Mouse (Mus musculus): ENCODE measurements around the gene Pknox2. TPM values are rescaled to one million over a fixed set of nuclear protein-coding genes. Genes with fewer than 3 reads are reported as not detected.

Gene Pknox2
- polyA plus RNA-seq, 1 experiment from 2014 or later = 11.2 TPM

GRCm38 (mm10) chr9:37116632-37117413 is 30.4 kb downstream of the Pknox2 start:
- Histone ChIP-seq H3K9me3 (replicated peaks) (no peaks in the 10 kb centered on the region), H3K27ac (0 out of 2 replicates have a peak overlapping the region, but pooled peaks have one; percentile 28), H3K36me3 (no peaks in the 10 kb centered on the region), H3K4me2 (no peak overlapping the region), H3K4me1 (peaks cover 48% of the 10 kb centered on the region), H3K4me3 (replicated peaks) (no peak overlapping the region), H3K27me3 (peaks cover 5% of the 10 kb centered on the region; the same call in 1 of the 2 replicates), H3K9ac (no peak overlapping the region)
- ATAC-seq (replicated peaks; ENCODE audit: low FRiP score) = peak; percentile 71
- 73% methylated on average over 9 of the region's 9 CpGs for WGBS

- 64% methylated on average over 7 of the region's 7 CpGs for WGBS
- H3K36me3 ChIP-seq = no peaks in the 10 kb centered on the region
- H3K4me2 ChIP-seq = no peak overlapping the region
- peaks cover 40% of the 10 kb centered on the region for H3K4me1 ChIP-seq
- no peak overlapping the region for H3K9ac ChIP-seq
- no peak overlapping the region for H3K4me3 ChIP-seq (replicated peaks)
- no peak for ATAC-seq (replicated peaks; ENCODE audit: low FRiP score)
- H3K9me3 ChIP-seq (replicated peaks) = no peaks in the 10 kb centered on the region
- 0 out of 2 replicates have a peak overlapping the region, but pooled peaks have one; percentile 28 for H3K27ac ChIP-seq
- H3K27me3 ChIP-seq = peaks cover 5% of the 10 kb centered on the region; the same call in 1 of the 2 replicates
Measured at GRCm38 (mm10) chr9:37115820-37116219, 31.4 kb downstream of the Pknox2 start.

- no peak overlapping the region for H3K4me3 ChIP-seq (replicated peaks)
- peak; percentile 70 for ATAC-seq (replicated peaks; ENCODE audit: low FRiP score)
- 38% methylated on average over 9 of the region's 9 CpGs for WGBS
- no peaks in the 10 kb centered on the region for H3K9me3 ChIP-seq (replicated peaks)
- H3K27me3 ChIP-seq = no peaks in the 10 kb centered on the region; the same call in 1 of the 2 replicates
- H3K27ac ChIP-seq = peak overlapping the region; percentile 78
- H3K4me2 ChIP-seq = no peak overlapping the region
- no peaks in the 10 kb centered on the region for H3K36me3 ChIP-seq
- peaks cover 32% of the 10 kb centered on the region for H3K4me1 ChIP-seq
- no peak overlapping the region for H3K9ac ChIP-seq
Measured at GRCm38 (mm10) chr9:37114286-37115267, 32.6 kb downstream of the Pknox2 start.

DNA sequence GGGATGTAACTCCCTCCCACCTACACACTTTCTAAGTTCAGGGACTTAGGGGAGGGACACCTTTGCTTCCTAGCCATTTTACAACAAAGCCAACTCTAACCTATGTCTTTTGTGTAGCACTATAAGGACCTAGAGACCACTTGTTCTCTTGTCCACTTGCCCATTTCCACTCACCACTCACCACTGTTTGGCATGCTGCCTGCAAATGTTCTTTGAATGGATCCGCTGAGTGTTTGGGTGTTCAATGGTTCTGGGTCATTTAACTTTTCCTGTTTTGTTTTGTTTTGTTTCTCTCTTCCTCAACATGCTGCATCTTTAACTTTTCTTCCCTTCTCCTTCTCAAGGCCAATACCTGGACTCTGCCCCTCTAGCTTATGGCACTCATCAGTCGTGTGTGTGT is 39.7 kb downstream of the Pknox2 start:
- 0 out of 2 replicates have a peak overlapping the region, but pooled peaks have one; percentile 29 for H3K27ac ChIP-seq
- H3K4me3 ChIP-seq (replicated peaks) = no peak overlapping the region
- 51% methylated on average over 2 of the region's 2 CpGs for WGBS
- H3K9me3 ChIP-seq (replicated peaks) = no peaks in the 10 kb centered on the region
- no peaks in the 10 kb centered on the region for H3K36me3 ChIP-seq
- no peak overlapping the region for H3K9ac ChIP-seq
- no peaks in the 10 kb centered on the region for H3K27me3 ChIP-seq
- ATAC-seq (replicated peaks; ENCODE audit: low FRiP score) = no peak
- H3K4me1 ChIP-seq = peaks cover 13% of the 10 kb centered on the region
- H3K4me2 ChIP-seq = no peak overlapping the region

GRCm38 (mm10) chr9:37106808-37107207 is 40.4 kb downstream of the Pknox2 start:
- no peak overlapping the region for H3K4me2 ChIP-seq
- H3K4me3 ChIP-seq (replicated peaks) = no peak overlapping the region
- H3K4me1 ChIP-seq = peaks cover 17% of the 10 kb centered on the region
- no peak overlapping the region for H3K9ac ChIP-seq
- no peaks in the 10 kb centered on the region for H3K27me3 ChIP-seq
- peak; percentile 71 for ATAC-seq (replicated peaks; ENCODE audit: low FRiP score)
- peak overlapping the region; percentile 29; the same call in 1 of the 2 replicates for H3K27ac ChIP-seq
- no peaks in the 10 kb centered on the region for H3K36me3 ChIP-seq
- WGBS = 63% methylated on average over 3 of the region's 3 CpGs
- no peaks in the 10 kb centered on the region for H3K9me3 ChIP-seq (replicated peaks)

DNA sequence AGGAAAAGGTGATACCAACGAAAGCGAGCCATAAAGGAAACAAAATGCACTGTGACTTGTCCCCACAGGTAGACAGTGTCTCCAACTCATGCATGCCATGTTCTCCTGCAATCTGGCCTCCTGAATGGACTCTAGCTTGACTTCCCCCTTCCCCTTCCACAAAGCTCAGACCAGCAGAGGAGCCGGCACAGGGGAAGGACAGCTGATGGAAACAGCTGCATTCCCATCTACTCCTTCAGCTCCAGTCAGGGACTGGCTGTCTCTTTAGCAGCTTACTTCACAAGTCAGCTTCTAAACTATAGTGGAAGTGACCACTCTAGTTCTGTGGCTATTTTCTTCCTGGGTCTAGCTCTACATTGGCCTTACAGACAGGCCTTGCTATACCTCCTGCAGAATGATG is 43.0 kb downstream of the Pknox2 start:
- H3K4me3 ChIP-seq (replicated peaks) = no peak overlapping the region
- no peaks in the 10 kb centered on the region for H3K36me3 ChIP-seq
- no peak overlapping the region for H3K27ac ChIP-seq
- H3K27me3 ChIP-seq = no peaks in the 10 kb centered on the region
- no peak overlapping the region for H3K4me2 ChIP-seq
- no peaks in the 10 kb centered on the region for H3K9me3 ChIP-seq (replicated peaks)
- ATAC-seq (replicated peaks; ENCODE audit: low FRiP score) = no peak
- WGBS = 71% methylated on average over 3 of the region's 3 CpGs
- H3K4me1 ChIP-seq = peaks cover 41% of the 10 kb centered on the region
- H3K9ac ChIP-seq = no peak overlapping the region

GRCm38 (mm10) chr9:37103778-37104177 is 43.4 kb downstream of the Pknox2 start:
- no peak overlapping the region for H3K27ac ChIP-seq
- no peaks in the 10 kb centered on the region for H3K27me3 ChIP-seq
- no peak for ATAC-seq (replicated peaks; ENCODE audit: low FRiP score)
- H3K9ac ChIP-seq = no peak overlapping the region
- no peaks in the 10 kb centered on the region for H3K9me3 ChIP-seq (replicated peaks)
- H3K4me1 ChIP-seq = peaks cover 41% of the 10 kb centered on the region
- 66% methylated on average over 5 of the region's 5 CpGs for WGBS
- H3K4me2 ChIP-seq = no peak overlapping the region
- H3K36me3 ChIP-seq = no peaks in the 10 kb centered on the region
- no peak overlapping the region for H3K4me3 ChIP-seq (replicated peaks)

DNA sequence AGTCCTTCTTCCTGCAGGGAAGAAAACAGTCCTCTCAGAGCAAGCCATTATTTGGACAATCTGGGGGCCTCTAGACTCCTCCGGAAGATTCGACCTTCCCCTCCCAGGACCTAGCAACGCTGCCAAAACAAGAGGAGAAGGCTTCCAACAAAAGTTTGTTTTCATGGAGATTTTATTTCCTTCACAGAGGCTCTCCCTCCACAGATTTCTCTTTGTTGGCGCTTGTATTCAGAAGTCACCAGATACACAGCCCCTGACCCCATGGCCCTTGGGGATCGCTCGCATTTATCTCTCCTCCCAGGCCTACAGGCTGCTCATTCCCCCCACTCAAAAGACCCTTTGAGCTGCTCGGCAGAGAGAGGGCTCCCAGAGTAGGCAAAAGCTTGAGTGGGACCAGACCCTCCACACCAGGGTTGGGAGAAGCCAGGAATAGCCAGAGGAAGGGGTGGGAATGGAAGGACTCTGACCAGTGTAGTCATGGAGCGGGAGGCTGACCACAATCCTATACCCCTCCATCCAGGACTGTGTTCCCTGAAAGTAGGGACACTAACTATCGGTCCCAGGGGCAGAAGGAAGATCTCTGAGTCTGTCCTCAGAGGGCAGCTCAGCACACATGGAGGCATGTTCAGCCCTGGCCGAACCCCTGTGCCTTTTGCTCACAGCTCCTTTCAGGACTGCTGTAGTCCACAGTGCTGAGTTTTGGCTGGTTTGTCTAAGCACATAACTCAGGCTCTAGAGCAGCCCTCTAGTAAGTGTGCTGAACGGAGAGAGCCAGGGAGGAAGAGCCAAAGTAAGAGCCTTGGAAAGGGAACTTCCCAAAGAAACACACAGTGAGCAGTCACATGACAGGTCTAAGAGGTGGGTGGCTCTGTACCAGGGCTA is 45.9 kb downstream of the Pknox2 start:
- ATAC-seq (replicated peaks; ENCODE audit: low FRiP score) = peak; percentile 59; the same call in 1 of the 2 replicates
- H3K9me3 ChIP-seq (replicated peaks) = no peaks in the 10 kb centered on the region
- H3K4me2 ChIP-seq = no peak overlapping the region
- WGBS = 33% methylated on average over 11 of the region's 11 CpGs
- no peaks in the 10 kb centered on the region for H3K27me3 ChIP-seq
- no peak overlapping the region for H3K9ac ChIP-seq
- H3K4me3 ChIP-seq (replicated peaks) = no peak overlapping the region
- H3K4me1 ChIP-seq = peaks cover 36% of the 10 kb centered on the region
- H3K27ac ChIP-seq = peak overlapping the region; percentile 87
- H3K36me3 ChIP-seq = no peaks in the 10 kb centered on the region

GRCm38 (mm10) chr9:37099595-37099994 is 47.6 kb downstream of the Pknox2 start:
- no peak overlapping the region for H3K4me2 ChIP-seq
- no peak overlapping the region for H3K4me3 ChIP-seq (replicated peaks)
- ATAC-seq (replicated peaks; ENCODE audit: low FRiP score) = no peak
- H3K9me3 ChIP-seq (replicated peaks) = no peaks in the 10 kb centered on the region
- no peaks in the 10 kb centered on the region for H3K27me3 ChIP-seq
- no peak overlapping the region for H3K27ac ChIP-seq
- H3K4me1 ChIP-seq = peaks cover 54% of the 10 kb centered on the region
- 67% methylated on average over 3 of the region's 3 CpGs for WGBS
- no peaks in the 10 kb centered on the region for H3K36me3 ChIP-seq
- H3K9ac ChIP-seq = no peak overlapping the region

GRCm38 (mm10) chr9:37098600-37098999 is 48.6 kb downstream of the Pknox2 start:
- H3K27ac ChIP-seq = no peak overlapping the region
- H3K4me1 ChIP-seq = peaks cover 63% of the 10 kb centered on the region
- no peak overlapping the region for H3K9ac ChIP-seq
- ATAC-seq (replicated peaks; ENCODE audit: low FRiP score) = no peak
- H3K27me3 ChIP-seq = 0 out of 2 replicates have a peak, but pooled peaks cover 2% of the 10 kb centered on the region
- H3K4me2 ChIP-seq = no peak overlapping the region
- no peaks in the 10 kb centered on the region for H3K36me3 ChIP-seq
- whole genome bisulfite sequencing = 94% methylated on average over 3 of the region's 3 CpGs
- no peaks in the 10 kb centered on the region for H3K9me3 ChIP-seq (replicated peaks)
- no peak overlapping the region for H3K4me3 ChIP-seq (replicated peaks)

All from kidney, embryonic 15.5 days (tissue).